Mouse (Mus musculus): ENCODE measurements at regions not wholly inside any gene's neighbourhood (a gene's known extent, or its start where the extent isn't known, plus 50 kb on each side); places are given as distances from the start of the nearest gene placed in this dataset.

DNA sequence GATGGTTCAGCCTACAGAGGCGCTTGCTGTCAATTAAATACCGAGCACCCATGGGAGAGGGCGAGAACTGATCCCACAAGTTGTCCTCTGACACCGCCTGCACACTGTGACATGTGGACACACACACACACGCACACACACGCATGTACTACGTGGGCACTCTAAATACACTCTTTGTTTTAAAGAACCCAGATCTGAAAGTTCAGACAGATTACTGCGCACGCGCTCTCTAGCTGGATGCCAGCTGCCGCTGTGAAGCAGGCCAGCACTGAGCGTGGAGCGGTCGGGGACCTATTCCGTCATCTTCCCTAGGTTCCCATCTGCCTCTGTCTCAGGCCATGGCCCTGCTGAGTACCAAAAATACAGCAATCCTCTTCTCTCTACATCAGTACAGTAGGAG, 83.2 kb downstream of the Bbs10 start:
- H3K4me1 ChIP-seq (ENCODE audit: control insufficient read depth, insufficient read depth, insufficient read length): no peaks in the 10 kb centered on the region
- no peak for DNase-seq (ENCODE audit: low read depth in 1 of 2, low spot score in 2 of 2)
- H3K36me3 ChIP-seq (ENCODE audit: control insufficient read depth, insufficient read depth, low read length): no peaks in the 10 kb centered on the region
- H3K4me3 ChIP-seq (ENCODE audit: extremely low read depth, insufficient read depth, insufficient read length): no peak overlapping the region
- no peak for TF ChIP-seq CTCF (IDR thresholded peaks at IDR 0.05; ENCODE audit: extremely low read depth, insufficient read depth, insufficient read length, insufficient replicate concordance)
- TF ChIP-seq POLR2A (IDR thresholded peaks at IDR 0.05; ENCODE audit: low read depth, low read length): no peak
- H3K27me3 ChIP-seq (ENCODE audit: control insufficient read depth, insufficient read depth, low read length): no peaks in the 10 kb centered on the region
- H3K27ac ChIP-seq (ENCODE audit: insufficient read depth, low read length): no peak overlapping the region
- 89% methylated on average over 15 of the region's 15 CpGs for WGBS

DNA sequence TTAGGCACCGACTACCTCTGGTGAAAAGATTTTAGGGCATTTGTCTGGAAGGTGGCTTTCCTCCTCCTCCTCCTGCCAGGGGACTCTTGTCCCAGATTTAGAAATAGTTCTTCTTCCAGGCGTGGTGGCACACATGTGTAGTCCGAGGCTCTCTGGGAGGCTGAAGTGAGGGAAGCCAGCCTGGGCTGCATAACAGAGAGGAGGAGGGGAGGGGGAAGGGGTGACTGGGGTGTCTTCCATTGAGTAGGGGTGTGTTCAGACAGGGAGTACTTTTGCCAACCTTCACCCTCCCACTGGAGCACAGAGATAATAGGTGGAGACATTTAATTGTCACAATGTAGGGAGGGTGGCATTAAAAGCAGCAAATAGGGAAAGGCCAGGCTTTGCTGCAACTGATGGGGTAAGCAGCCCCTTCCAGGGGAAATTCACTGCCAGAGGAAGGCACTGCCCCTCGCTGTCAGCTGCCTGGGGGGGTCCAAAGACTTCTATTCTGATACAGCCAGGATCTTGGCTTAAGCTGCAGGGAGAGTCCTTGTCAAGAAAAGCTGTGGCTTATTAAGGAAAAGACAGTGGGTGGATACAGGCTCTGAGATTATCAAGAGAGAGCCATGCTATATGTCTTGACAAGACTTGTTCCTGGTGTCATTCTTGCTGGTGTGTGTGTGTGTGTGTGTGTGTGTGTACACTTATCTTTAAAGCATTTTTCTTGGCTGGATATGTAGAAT, 83.9 kb downstream of the Bbs10 start:
- TF ChIP-seq POLR2A (IDR thresholded peaks at IDR 0.05; ENCODE audit: low read depth, low read length) (no peak), CTCF (IDR thresholded peaks at IDR 0.05; ENCODE audit: extremely low read depth, insufficient read depth, insufficient read length, insufficient replicate concordance) (no peak)
- no peak overlapping the region for H3K4me3 ChIP-seq (ENCODE audit: extremely low read depth, insufficient read depth, insufficient read length)
- no peak overlapping the region for H3K27ac ChIP-seq (ENCODE audit: insufficient read depth, low read length)
- no peaks in the 10 kb centered on the region for H3K36me3 ChIP-seq (ENCODE audit: control insufficient read depth, insufficient read depth, low read length)
- no peaks in the 10 kb centered on the region for H3K27me3 ChIP-seq (ENCODE audit: control insufficient read depth, insufficient read depth, low read length)
- no peak for DNase-seq (ENCODE audit: low read depth in 1 of 2, low spot score in 2 of 2)
- H3K4me1 ChIP-seq (ENCODE audit: control insufficient read depth, insufficient read depth, insufficient read length): no peaks in the 10 kb centered on the region
- WGBS: 73% methylated on average over 4 of the region's 4 CpGs

DNA sequence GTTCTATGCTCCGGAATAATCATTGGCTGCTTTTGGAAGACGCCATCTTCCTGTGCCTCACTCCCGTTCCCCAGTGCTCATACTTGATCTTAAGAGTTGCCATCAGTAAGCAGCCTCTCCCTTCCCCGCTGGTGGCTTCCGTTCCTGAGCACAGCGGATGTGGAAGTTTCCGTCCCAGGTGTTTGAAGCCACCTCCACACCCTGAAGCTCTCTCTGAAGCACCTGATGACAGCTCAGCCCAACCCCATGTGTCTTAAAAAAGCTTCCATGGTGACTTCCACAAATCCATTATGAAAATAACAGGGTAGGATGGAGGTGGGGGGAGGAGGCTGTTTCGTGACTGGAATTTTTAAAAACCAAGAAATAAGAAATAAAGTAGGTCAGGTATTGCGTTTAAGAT, 87.1 kb downstream of the Bbs10 start:
- peaks cover 2% of the 10 kb centered on the region; the same call in 1 of the 2 replicates for H3K4me1 ChIP-seq (ENCODE audit: control insufficient read depth, insufficient read depth, insufficient read length)
- peak in 1 of 2 experiments; percentile 17 for DNase-seq (ENCODE audit: low read depth in 1 of 2, low spot score in 2 of 2)
- 78% methylated on average over 9 of the region's 9 CpGs for WGBS
- TF ChIP-seq CTCF (IDR thresholded peaks at IDR 0.05; ENCODE audit: extremely low read depth, insufficient read depth, insufficient read length, insufficient replicate concordance) (no peak), POLR2A (IDR thresholded peaks at IDR 0.05; ENCODE audit: low read depth, low read length) (no peak)
- H3K4me3 ChIP-seq (ENCODE audit: extremely low read depth, insufficient read depth, insufficient read length): no peak overlapping the region
- no peaks in the 10 kb centered on the region for H3K27me3 ChIP-seq (ENCODE audit: control insufficient read depth, insufficient read depth, low read length)
- H3K27ac ChIP-seq (ENCODE audit: insufficient read depth, low read length): no peak overlapping the region
- no peaks in the 10 kb centered on the region for H3K36me3 ChIP-seq (ENCODE audit: control insufficient read depth, insufficient read depth, low read length)

DNA sequence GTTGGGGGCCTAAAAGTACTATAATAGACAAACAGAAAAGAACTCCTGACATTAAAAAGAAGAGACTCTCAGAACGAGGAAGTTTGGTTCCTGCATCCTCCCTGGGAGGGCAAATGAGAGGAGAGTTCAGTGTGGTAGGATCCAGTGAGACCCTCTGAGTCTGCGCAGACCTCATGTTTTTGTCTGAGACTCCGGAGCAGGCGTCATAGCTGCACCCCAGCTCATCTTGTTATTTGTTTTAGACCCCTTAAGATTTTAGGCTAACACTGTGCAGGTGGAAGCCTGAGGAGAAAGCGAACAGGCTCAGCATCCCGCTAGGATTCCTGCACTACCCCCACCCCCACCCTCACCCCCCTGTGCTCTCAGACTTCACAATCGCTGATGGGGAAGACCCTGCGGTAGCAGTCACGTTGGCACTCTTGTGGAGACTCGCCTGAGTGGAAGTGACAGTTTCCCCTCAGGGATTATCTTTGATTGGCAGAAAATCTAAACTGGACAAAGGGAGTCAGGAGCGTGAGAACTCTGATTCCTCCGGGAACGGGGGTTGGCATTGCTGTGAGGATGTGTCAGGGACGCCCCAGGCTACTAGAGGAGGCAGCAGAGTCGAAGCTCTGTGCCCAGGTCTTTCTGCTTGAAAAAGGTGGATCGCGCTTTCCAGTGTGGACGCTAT, 85.0 kb upstream of the Nap1l1 start:
- DNase-seq (ENCODE audit: low read depth in 1 of 2, low spot score in 2 of 2): no peak
- 80% methylated on average over 18 of the region's 18 CpGs for whole genome bisulfite sequencing
- TF ChIP-seq POLR2A (IDR thresholded peaks at IDR 0.05; ENCODE audit: low read depth, low read length) (no peak), CTCF (IDR thresholded peaks at IDR 0.05; ENCODE audit: extremely low read depth, insufficient read depth, insufficient read length, insufficient replicate concordance) (no peak)
- H3K4me1 ChIP-seq (ENCODE audit: control insufficient read depth, insufficient read depth, insufficient read length): peaks cover 2% of the 10 kb centered on the region; the same call in 1 of the 2 replicates
- H3K27me3 ChIP-seq (ENCODE audit: control insufficient read depth, insufficient read depth, low read length): no peaks in the 10 kb centered on the region
- no peak overlapping the region for H3K27ac ChIP-seq (ENCODE audit: insufficient read depth, low read length)
- H3K36me3 ChIP-seq (ENCODE audit: control insufficient read depth, insufficient read depth, low read length): no peaks in the 10 kb centered on the region
- H3K4me3 ChIP-seq (ENCODE audit: extremely low read depth, insufficient read depth, insufficient read length): no peak overlapping the region

DNA sequence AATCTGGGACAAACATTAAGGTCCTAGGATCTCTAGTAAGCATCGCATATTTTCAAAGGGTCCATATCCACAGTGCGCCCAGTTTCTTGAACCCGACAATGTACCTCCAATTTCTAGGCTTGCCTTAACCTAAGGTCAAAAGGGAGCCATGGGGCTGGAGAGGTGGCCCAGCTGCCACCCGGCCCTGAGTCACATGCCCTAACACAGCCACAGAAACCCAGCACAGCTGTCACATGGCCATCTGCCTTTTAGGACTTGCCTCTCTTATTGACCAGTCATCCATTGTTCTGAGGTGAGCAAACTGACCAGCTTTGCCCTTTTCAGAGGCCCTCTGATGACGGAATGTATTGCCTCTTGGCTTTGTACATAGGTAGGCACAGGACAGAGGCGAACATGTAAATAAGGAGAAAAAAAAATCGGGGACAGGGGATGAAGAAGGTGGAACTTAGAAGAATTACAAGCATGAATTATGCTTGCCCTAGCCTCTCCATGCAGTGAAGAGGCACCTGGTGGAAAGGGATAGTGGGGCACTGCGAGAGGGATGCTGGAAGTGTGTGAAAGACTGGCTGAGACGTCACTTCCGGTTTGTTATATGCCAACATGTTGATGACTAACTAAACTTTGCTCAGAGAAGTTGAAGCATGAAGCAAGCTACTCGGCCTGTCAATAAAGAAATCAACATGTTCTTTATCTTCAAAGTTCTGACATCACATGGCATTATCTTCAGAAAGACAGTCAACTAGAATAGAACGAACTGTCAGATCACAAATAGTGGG, 84.3 kb upstream of the Nap1l1 start:
- TF ChIP-seq POLR2A (IDR thresholded peaks at IDR 0.05; ENCODE audit: low read depth, low read length): no peak
- no peak for TF ChIP-seq CTCF (IDR thresholded peaks at IDR 0.05; ENCODE audit: extremely low read depth, insufficient read depth, insufficient read length, insufficient replicate concordance)
- no peak overlapping the region for H3K27ac ChIP-seq (ENCODE audit: insufficient read depth, low read length)
- H3K4me1 ChIP-seq (ENCODE audit: control insufficient read depth, insufficient read depth, insufficient read length): peaks cover 2% of the 10 kb centered on the region; the same call in 1 of the 2 replicates
- DNase-seq (ENCODE audit: low read depth in 1 of 2, low spot score in 2 of 2): no peak
- H3K4me3 ChIP-seq (ENCODE audit: extremely low read depth, insufficient read depth, insufficient read length): no peak overlapping the region
- 83% methylated on average over 12 of the region's 12 CpGs for WGBS
- H3K36me3 ChIP-seq (ENCODE audit: control insufficient read depth, insufficient read depth, low read length): no peaks in the 10 kb centered on the region
- H3K27me3 ChIP-seq (ENCODE audit: control insufficient read depth, insufficient read depth, low read length): no peaks in the 10 kb centered on the region

DNA sequence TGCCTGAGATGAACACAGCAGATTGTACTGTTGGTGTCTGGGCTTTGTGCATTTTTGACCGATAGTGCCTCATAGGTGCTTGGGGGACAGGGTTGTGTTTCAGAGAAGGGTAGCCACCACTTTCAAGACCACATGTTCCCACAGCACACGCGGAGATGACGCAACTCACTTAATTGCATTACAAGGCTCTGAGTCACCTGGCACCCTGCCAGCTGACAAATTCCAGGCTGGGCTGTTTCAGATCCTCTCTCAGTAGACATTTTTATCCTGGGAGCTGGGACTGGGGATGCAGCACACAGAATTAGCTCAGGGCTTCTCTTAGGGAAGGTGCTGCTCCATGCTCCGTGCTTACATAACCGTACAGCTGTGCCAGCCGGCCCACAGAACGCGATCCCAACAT, 83.1 kb upstream of the Nap1l1 start:
- Histone ChIP-seq H3K27ac (ENCODE audit: insufficient read depth, low read length) (no peak overlapping the region), H3K4me1 (ENCODE audit: control insufficient read depth, insufficient read depth, insufficient read length) (peaks cover 2% of the 10 kb centered on the region; the same call in 1 of the 2 replicates), H3K36me3 (ENCODE audit: control insufficient read depth, insufficient read depth, low read length) (no peaks in the 10 kb centered on the region), H3K4me3 (ENCODE audit: extremely low read depth, insufficient read depth, insufficient read length) (no peak overlapping the region), H3K27me3 (ENCODE audit: control insufficient read depth, insufficient read depth, low read length) (no peaks in the 10 kb centered on the region)
- DNase-seq (ENCODE audit: low read depth in 1 of 2, low spot score in 2 of 2): no peak
- TF ChIP-seq CTCF (IDR thresholded peaks at IDR 0.05; ENCODE audit: extremely low read depth, insufficient read depth, insufficient read length, insufficient replicate concordance) (no peak), POLR2A (IDR thresholded peaks at IDR 0.05; ENCODE audit: low read depth, low read length) (no peak)
- 75% methylated on average over 9 of the region's 9 CpGs for WGBS

All from spleen, adult 2 months (tissue).